Mouse (Mus musculus) kidney, adult 2 months (tissue): ENCODE measurements around the gene Mum1. TPM values are rescaled to one million over a fixed set of nuclear protein-coding genes. Genes with fewer than 3 reads are reported as not detected.

Source experiments
- DNase-seq: peaks from one replicate; pipeline ENCODE4 v3.0.0; 2021
- H3K27ac ChIP-seq: fragments of 200-500 bp; 2 replicates; pipeline ENCODE4 v1.5.1; 2012; ENCODE audit warnings: low read depth, low read length, control low read depth, inconsistent platforms; ENCODE audit not compliant: insufficient read depth
- H3K27me3 ChIP-seq: fragments of 200-500 bp; replicated peaks from 2 replicates; pipeline ENCODE4 v1.6.1; 2012; ENCODE audit warnings: mild to moderate bottlenecking, moderate library complexity, low read length, inconsistent platforms; ENCODE audit not compliant: control insufficient read depth, insufficient read depth
- H3K36me3 ChIP-seq: fragments of 200-500 bp; 2 replicates; pipeline ENCODE4 v1.6.1; 2012; ENCODE audit warnings: mild to moderate bottlenecking, moderate library complexity, low read length, inconsistent platforms; ENCODE audit not compliant: control insufficient read depth, insufficient read depth
- H3K4me1 ChIP-seq: fragments of 200-500 bp; 2 replicates; pipeline ENCODE4 v1.6.1; 2011; ENCODE audit warnings: low read length; ENCODE audit not compliant: control insufficient read depth, insufficient read depth
- H3K4me3 ChIP-seq: fragments of 200-500 bp; 2 replicates; pipeline ENCODE4 v1.5.1; 2011; ENCODE audit warnings: mild to moderate bottlenecking, low read depth, low read length, control low read depth; ENCODE audit not compliant: insufficient read depth
- CTCF ChIP-seq: fragments of 200-500 bp; conservative IDR thresholded peaks from 2 replicates; pipeline ENCODE4 v1.5.1; 2011; ENCODE audit warnings: low read depth, mild to moderate bottlenecking, control low read depth, low read length, moderate library complexity, mixed read lengths; ENCODE audit not compliant: insufficient read depth, insufficient read length
- POLR2A ChIP-seq: fragments of 200-500 bp; IDR thresholded peaks from one replicate; pipeline ENCODE4 v1.6.1; 2011; ENCODE audit warnings: low read depth, low read length, control low read depth
- WGBS: fragments of 180-500 bp; shearing (Covaris S2); methylation state at CpG from one replicate; pipeline ENCODE4 v1.1.7; 2018; 5-methylcytosine and 5-hydroxymethylcytosine counted together
- polyA plus RNA-seq: library from polyadenylated mRNA; depleted of rRNA; stranded (reverse); fragments of >200 nt; gene quantifications from 2 replicates; pipeline ENCODE4 v1.2.3, GENCODE M21; 2012; rRNA removed

The Mum1 gene
- 25.6 and 30.4 TPM in 2 replicates for polyA plus RNA-seq

- WGBS = under 1% methylated on average over 75 of the region's 75 CpGs
- TF ChIP-seq CTCF (peak; percentile 55), POLR2A (no peak)
- DNase-seq = peak; percentile 100
- Histone ChIP-seq H3K27me3 (no peaks in the 10 kb centered on the region), H3K36me3 (no peaks in the 10 kb centered on the region), H3K27ac (peak within 1 kb of the TSS; percentile 92), H3K4me3 (peak within 1 kb of the TSS; percentile 87), H3K4me1 (peaks cover 13% of the 10 kb centered on the region)
Measured at GRCm38 (mm10) chr10:80226416-80227165, at the start of gene Mum1. Gene Mum1 (plus strand): TSS chr10:80226434.

- H3K36me3 ChIP-seq = no peaks in the 10 kb centered on the region
- no peaks in the 10 kb centered on the region for H3K4me1 ChIP-seq
- H3K4me3 ChIP-seq = no peak overlapping the region
- no peak for DNase-seq
- no peaks in the 10 kb centered on the region; the same call in 1 of the 2 replicates for H3K27me3 ChIP-seq
- H3K27ac ChIP-seq = no peak overlapping the region
- 75% methylated on average over 7 of the region's 7 CpGs for WGBS
- TF ChIP-seq POLR2A (no peak), CTCF (no peak)
Measured at GRCm38 (mm10) chr10:80177441-80178279, 48.6 kb upstream of the Mum1 start.

GRCm38 (mm10) chr10:80179068-80180051 is 46.9 kb upstream of the Mum1 start, which contains the start of gene Efna2:
Gene Efna2 (plus strand): TSS chr10:80179482.
- no peaks in the 10 kb centered on the region for H3K36me3 ChIP-seq
- WGBS = 8% methylated on average over 100 of the region's 106 CpGs
- TF ChIP-seq POLR2A = no peak
- no peak for TF ChIP-seq CTCF
- H3K27ac ChIP-seq = no peak within 1 kb of the TSS
- peak within 1 kb of the TSS; percentile 54 for H3K4me3 ChIP-seq
- H3K4me1 ChIP-seq = no peaks in the 10 kb centered on the region
- DNase-seq = peak; percentile 38
- H3K27me3 ChIP-seq = no peaks in the 10 kb centered on the region; the same call in 1 of the 2 replicates

- H3K4me3 ChIP-seq = no peak overlapping the region
- WGBS = 67% methylated on average over 6 of the region's 6 CpGs
- no peak for DNase-seq
Measured at GRCm38 (mm10) chr10:80180288-80180687, 45.9 kb upstream of the Mum1 start.

GRCm38 (mm10) chr10:80180823-80181222 is 45.4 kb upstream of the Mum1 start:
- no peak for DNase-seq
- no peak overlapping the region for H3K4me3 ChIP-seq
- no peaks in the 10 kb centered on the region for H3K36me3 ChIP-seq
- H3K27ac ChIP-seq = no peak overlapping the region
- no peaks in the 10 kb centered on the region for H3K4me1 ChIP-seq
- H3K27me3 ChIP-seq = no peaks in the 10 kb centered on the region; the same call in 1 of the 2 replicates
- 81% methylated on average over 5 of the region's 5 CpGs for WGBS
- TF ChIP-seq CTCF = no peak
- no peak for TF ChIP-seq POLR2A

More at GRCm38 (mm10) chr10:80180288-80180687, 45.9 kb upstream of the Mum1 start:
- no peaks in the 10 kb centered on the region; the same call in 1 of the 2 replicates for H3K27me3 ChIP-seq
- TF ChIP-seq CTCF = no peak
- TF ChIP-seq POLR2A = no peak
- no peaks in the 10 kb centered on the region for H3K36me3 ChIP-seq
- H3K27ac ChIP-seq = no peak overlapping the region
- H3K4me1 ChIP-seq = no peaks in the 10 kb centered on the region

GRCm38 (mm10) chr10:80182547-80182946 is 43.7 kb upstream of the Mum1 start:
- Histone ChIP-seq H3K4me3 (no peak overlapping the region), H3K27ac (no peak overlapping the region), H3K36me3 (no peaks in the 10 kb centered on the region), H3K4me1 (no peaks in the 10 kb centered on the region), H3K27me3 (no peaks in the 10 kb centered on the region; the same call in 1 of the 2 replicates)
- DNase-seq = no peak
- 90% methylated on average over 7 of the region's 7 CpGs for WGBS
- TF ChIP-seq CTCF (no peak), POLR2A (no peak)
